Mouse (Mus musculus) small intestine, adult 2 months (tissue): ENCODE measurements around the gene Rpap1. TPM values are rescaled to one million over a fixed set of nuclear protein-coding genes. Genes with fewer than 3 reads are reported as not detected.

Experiments
- H3K27ac ChIP-seq: fragments of 200-500 bp; 2 replicates; pipeline ENCODE4 v1.5.1; 2012; ENCODE audit warnings: low read depth, low read length, control low read depth, inconsistent platforms; ENCODE audit not compliant: insufficient read depth
- H3K27me3 ChIP-seq: fragments of 200-500 bp; 2 replicates; pipeline ENCODE4 v1.6.1; 2012; ENCODE audit warnings: mild to moderate bottlenecking, moderate library complexity, low read length, inconsistent platforms; ENCODE audit not compliant: control insufficient read depth, insufficient read depth
- H3K36me3 ChIP-seq: fragments of 200-500 bp; 2 replicates; pipeline ENCODE4 v1.6.1; 2012; ENCODE audit warnings: mild to moderate bottlenecking, low read length, control low read depth, inconsistent platforms; ENCODE audit not compliant: control insufficient read depth, insufficient read depth
- H3K4me1 ChIP-seq: fragments of 200-500 bp; 2 replicates; pipeline ENCODE4 v1.6.1; 2012; ENCODE audit warnings: low read length, inconsistent platforms, mixed read lengths; ENCODE audit not compliant: control insufficient read depth, insufficient read depth, insufficient read length
- H3K4me3 ChIP-seq: fragments of 200-500 bp; 2 replicates; pipeline ENCODE4 v1.5.1; 2012; ENCODE audit warnings: low read depth, mild to moderate bottlenecking, control low read depth, inconsistent platforms, low read length, moderate library complexity
- CTCF ChIP-seq: fragments of 200-500 bp; IDR thresholded peaks from 2 replicates; pipeline ENCODE4 v1.5.1; 2012; ENCODE audit warnings: low read depth, mild to moderate bottlenecking, control low read depth, inconsistent platforms, low read length, moderate library complexity, mixed read lengths; ENCODE audit not compliant: insufficient replicate concordance, insufficient read length; ENCODE audit errors: extremely low read depth
- POLR2A ChIP-seq: fragments of 200-500 bp; IDR thresholded peaks from 2 replicates; pipeline ENCODE4 v1.6.1; 2012; ENCODE audit warnings: low read depth, mild to moderate bottlenecking, control low read depth, inconsistent platforms, low read length, moderate library complexity
- WGBS: fragments of 180-500 bp; shearing (Covaris S2); methylation state at CpG from one replicate; pipeline ENCODE4 v1.1.7; 2018; 5-methylcytosine and 5-hydroxymethylcytosine counted together
- polyA plus RNA-seq: library from polyadenylated mRNA; depleted of rRNA; stranded (reverse); fragments of >200 nt; gene quantifications from 2 replicates; pipeline ENCODE4 v1.2.3, GENCODE M21; 2012

Gene Rpap1
- polyA plus RNA-seq, 1 experiment, result 18.2 TPM

DNA sequence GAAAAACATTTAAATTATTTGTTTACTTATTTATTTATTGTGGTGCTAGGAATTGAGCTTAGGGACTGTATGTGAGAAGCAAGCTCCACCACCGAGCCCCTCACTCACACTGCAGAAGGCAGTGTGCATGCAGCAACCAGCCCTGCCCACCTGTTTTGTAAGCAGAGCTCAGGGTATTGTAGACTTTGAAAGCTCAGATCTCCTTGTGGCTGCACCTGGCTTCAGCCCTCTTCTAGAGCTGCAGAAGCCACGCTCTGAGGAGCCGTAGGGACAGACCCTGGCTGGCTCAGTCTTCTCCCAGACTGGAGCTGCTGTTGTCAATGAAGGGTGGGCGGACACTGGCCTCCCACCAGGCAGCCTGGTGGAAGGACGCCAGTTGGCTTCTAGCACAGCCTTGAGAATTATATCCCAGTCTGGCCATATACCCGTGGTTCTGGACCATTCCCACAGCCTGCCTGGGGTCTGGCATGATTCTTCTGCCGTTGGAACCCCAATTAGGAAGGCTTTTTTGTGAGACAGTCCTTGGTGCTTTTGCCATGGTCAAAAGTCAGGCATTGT is 27.1 kb upstream of the Rpap1 start:
- WGBS, result 81% methylated on average over 7 of the region's 7 CpGs
- Histone ChIP-seq H3K4me1 (no peaks in the 10 kb centered on the region), H3K36me3 (no peaks in the 10 kb centered on the region), H3K27me3 (no peaks in the 10 kb centered on the region), H3K4me3 (no peak overlapping the region), H3K27ac (no peak overlapping the region)
- TF ChIP-seq POLR2A (no peak), CTCF (no peak)

DNA sequence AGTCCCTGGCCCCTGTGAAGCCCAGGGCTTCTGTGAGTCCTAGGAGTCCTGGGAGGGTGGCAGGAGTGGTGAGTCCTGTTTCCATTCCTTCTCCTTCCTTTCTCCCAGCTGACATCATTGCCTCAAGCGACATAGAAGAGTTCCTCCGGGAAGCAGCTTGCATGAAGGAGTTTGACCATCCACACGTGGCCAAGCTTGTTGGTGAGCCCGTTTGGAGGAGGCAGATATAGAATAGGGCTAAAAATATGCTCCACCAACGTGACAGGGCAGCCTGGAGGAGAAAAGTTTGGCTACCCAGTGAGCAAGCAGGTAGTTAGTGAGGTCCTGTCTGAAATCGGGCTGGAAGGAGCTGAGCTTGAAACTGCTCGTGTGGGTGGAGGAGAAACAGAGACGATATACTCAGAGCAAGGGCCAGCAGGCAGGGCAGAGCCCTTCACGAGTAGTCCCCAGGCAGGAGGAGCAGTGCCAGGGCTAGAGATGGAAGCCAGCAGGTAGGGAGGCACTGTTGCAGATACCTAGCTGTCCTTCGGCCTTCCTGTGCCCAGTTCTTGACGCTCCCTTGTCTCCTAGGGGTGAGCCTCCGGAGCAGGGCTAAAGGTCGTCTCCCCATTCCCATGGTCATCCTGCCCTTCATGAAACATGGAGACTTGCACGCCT is 24.3 kb upstream of the Rpap1 start:
- no peak for TF ChIP-seq POLR2A
- no peak for TF ChIP-seq CTCF

DNA sequence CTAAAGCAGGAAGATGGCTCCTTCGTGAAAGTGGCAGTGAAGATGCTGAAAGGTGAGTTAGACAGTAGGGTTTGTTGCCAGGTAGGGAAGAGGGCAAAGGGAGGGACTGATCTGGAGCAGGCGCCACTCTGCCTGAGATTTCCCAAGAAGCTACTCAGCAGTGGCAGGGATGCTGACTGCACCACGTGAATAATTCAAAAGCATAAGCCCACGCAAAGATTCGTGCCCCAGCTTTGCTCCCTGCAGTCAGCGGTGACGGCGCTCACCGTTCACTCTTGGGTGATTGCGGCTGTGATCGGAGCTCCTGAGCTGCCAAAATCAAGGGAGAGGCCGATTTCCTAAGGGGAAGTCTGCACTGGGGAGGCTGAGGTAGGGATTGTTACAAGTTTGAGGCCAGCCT is 23.6 kb upstream of the Rpap1 start:
- H3K27me3 ChIP-seq, result no peaks in the 10 kb centered on the region
- no peak overlapping the region for H3K4me3 ChIP-seq
- no peak overlapping the region for H3K27ac ChIP-seq
- H3K4me1 ChIP-seq, result no peaks in the 10 kb centered on the region
- WGBS, result 89% methylated on average over 12 of the region's 12 CpGs
- H3K36me3 ChIP-seq, result no peaks in the 10 kb centered on the region
- TF ChIP-seq CTCF (no peak), POLR2A (no peak)

More for the DNA sequence above, 24.3 kb upstream of the Rpap1 start:
- H3K4me1 ChIP-seq, result no peaks in the 10 kb centered on the region
- H3K27me3 ChIP-seq, result no peaks in the 10 kb centered on the region
- no peaks in the 10 kb centered on the region for H3K36me3 ChIP-seq
- no peak overlapping the region for H3K4me3 ChIP-seq
- 87% methylated on average over 14 of the region's 14 CpGs for WGBS
- no peak overlapping the region for H3K27ac ChIP-seq

DNA sequence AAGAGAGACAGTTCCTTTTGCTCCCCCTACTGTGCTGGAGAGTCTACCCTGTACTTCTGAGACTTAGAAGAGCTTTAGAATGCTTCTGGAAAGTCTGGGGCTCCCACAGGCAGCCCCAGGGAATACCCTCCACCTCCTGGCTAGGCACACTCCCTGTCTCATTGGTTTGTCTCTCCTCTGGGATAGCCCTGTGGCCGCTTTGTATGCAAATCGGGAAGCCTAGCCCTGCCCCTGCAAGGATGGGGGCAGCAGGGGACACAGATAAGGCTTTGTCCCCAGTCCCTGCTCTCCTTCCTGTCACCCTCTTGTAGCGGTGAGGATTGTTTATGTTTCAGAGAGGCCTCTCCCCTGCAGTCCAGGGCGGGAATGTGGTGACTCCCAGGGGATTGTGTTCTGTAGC is 21.5 kb upstream of the Rpap1 start:
- peaks cover 2% of the 10 kb centered on the region; the same call in 1 of the 2 replicates for H3K36me3 ChIP-seq
- no peak for TF ChIP-seq CTCF
- TF ChIP-seq POLR2A, result no peak
- WGBS, result 84% methylated on average over 4 of the region's 4 CpGs
- H3K27me3 ChIP-seq, result no peaks in the 10 kb centered on the region
- H3K4me1 ChIP-seq, result no peaks in the 10 kb centered on the region
- H3K27ac ChIP-seq, result no peak overlapping the region
- no peak overlapping the region for H3K4me3 ChIP-seq

GRCm38 (mm10) chr2:119808438-119808837 is 21.1 kb upstream of the Rpap1 start:
- Histone ChIP-seq H3K36me3 (peaks cover 2% of the 10 kb centered on the region; the same call in 1 of the 2 replicates), H3K27me3 (no peaks in the 10 kb centered on the region), H3K4me1 (no peaks in the 10 kb centered on the region), H3K27ac (no peak overlapping the region), H3K4me3 (no peak overlapping the region)
- TF ChIP-seq POLR2A (no peak), CTCF (no peak)
- WGBS, result 81% methylated on average over 4 of the region's 4 CpGs

DNA sequence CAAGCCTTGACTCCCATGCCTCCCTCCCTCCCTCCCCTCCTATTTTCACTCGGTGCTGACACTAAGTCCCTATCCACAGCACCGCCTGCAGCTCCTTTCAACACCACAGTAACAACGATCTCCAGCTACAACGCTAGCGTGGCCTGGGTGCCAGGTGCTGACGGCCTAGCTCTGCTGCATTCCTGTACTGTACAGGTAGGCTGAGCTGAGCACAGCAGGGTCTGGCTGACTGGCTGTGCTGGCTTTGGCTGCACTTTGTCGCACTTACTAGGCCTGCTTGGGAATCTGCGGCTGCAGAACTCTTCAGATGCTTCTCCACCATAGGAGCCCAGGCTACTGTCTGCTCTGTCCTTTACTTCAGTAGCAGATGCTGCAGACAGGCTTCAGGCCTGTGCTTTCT is 18.2 kb upstream of the Rpap1 start:
- TF ChIP-seq CTCF (no peak), POLR2A (no peak)
- H3K27me3 ChIP-seq, result no peaks in the 10 kb centered on the region
- H3K4me3 ChIP-seq, result no peak overlapping the region
- no peak overlapping the region for H3K27ac ChIP-seq
- no peaks in the 10 kb centered on the region for H3K4me1 ChIP-seq
- H3K36me3 ChIP-seq, result peaks cover 2% of the 10 kb centered on the region; the same call in 1 of the 2 replicates
- 87% methylated on average over 8 of the region's 8 CpGs for WGBS

GRCm38 (mm10) chr2:119804776-119805175 is 17.4 kb upstream of the Rpap1 start:
- H3K4me1 ChIP-seq, result peaks cover 3% of the 10 kb centered on the region; the same call in 1 of the 2 replicates

DNA sequence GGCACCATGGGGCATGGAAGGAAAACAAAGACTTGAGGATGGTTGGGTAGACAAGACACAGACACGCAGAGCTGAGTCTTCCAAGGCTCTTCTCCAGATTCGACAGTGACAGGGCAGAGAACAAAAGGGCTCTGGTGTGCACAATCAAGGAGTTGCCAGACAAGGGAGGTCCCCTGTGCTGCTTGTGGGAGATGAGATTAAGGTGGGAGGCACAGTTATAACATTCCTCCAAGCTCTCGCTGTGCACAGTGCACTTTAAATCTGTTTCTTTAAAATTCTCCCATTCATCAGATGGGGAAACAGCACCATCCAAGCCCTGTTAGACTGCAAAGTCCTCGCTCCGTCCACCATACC is 16.9 kb upstream of the Rpap1 start:
- no peak overlapping the region for H3K27ac ChIP-seq
- peaks cover 3% of the 10 kb centered on the region; the same call in 1 of the 2 replicates for H3K4me1 ChIP-seq
- 86% methylated on average over 5 of the region's 5 CpGs for WGBS
- H3K4me3 ChIP-seq, result no peak overlapping the region
- no peak for TF ChIP-seq CTCF
- no peak for TF ChIP-seq POLR2A
- peaks cover 2% of the 10 kb centered on the region; the same call in 1 of the 2 replicates for H3K36me3 ChIP-seq
- peaks cover 4% of the 10 kb centered on the region for H3K27me3 ChIP-seq

More at GRCm38 (mm10) chr2:119804776-119805175, 17.4 kb upstream of the Rpap1 start:
- no peak overlapping the region for H3K27ac ChIP-seq
- peaks cover 2% of the 10 kb centered on the region; the same call in 1 of the 2 replicates for H3K36me3 ChIP-seq
- TF ChIP-seq CTCF (no peak), POLR2A (no peak)
- no peak overlapping the region for H3K4me3 ChIP-seq
- 86% methylated on average over 9 of the region's 9 CpGs for WGBS
- peaks cover under 1% of the 10 kb centered on the region; the same call in 1 of the 2 replicates for H3K27me3 ChIP-seq
